In the genomic region with DNA sequence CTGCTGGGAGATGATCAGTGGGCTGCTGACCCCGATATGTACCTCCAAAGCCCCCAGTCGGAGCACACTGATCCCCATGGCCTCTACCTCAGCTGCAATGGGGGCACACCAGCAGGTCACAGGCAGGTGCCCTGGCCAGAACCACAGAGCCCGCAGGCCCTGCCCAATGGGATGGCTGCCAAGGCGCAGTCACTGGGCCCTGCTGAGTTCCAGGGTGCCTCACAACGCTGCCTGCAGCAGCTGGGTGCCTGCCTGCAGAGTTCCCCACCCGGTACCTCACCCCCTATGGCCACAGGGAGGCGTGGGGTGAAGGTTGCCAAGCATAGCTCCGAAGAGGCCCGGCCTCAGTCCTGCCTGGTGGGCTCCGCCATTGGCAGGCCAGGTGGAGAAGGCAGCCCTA, we compare ENCODE assay signal across 26 mouse cellular contexts. TPM values are rescaled to one million over a fixed set of nuclear protein-coding genes. Genes with fewer than 3 reads are reported as not detected.
DNase-seq lines count a peak whose midpoint lies in the region; ATAC-seq lines count a peak whose summit lies in the region.
"Had no signal": no experiment of that assay in that cellular context is flagged by ENCODE, and none has a peak within 500 bp of the region (broad histone marks: within the 10 kb centered on the region; RNA-seq: fewer than 3 reads in every experiment).

No protein-coding gene starts in this region.

- H3K4me2 ChIP-seq in midbrain, embryonic 14.5 days (ENCODE audit: low read length): no peak overlapping the region
- H3K4me2 ChIP-seq: heart, embryonic 13.5 days; hindbrain, embryonic 15.5 days; limb, embryonic 15.5 days; midbrain, embryonic 12.5 days; neural tube, embryonic 12.5 days had no signal

- H3K27me3 ChIP-seq in midbrain, embryonic 10.5 days (ENCODE audit: low read depth, poor library complexity, severe bottlenecking): peaks cover 55% of the 10 kb centered on the region
- H3K27me3 ChIP-seq in midbrain, embryonic 14.5 days (ENCODE audit: control insufficient read depth, insufficient read depth, low read length): no peaks in the 10 kb centered on the region

- WGBS in midbrain, embryonic 10.5 days: 77% methylated on average over 10 of the region's 10 CpGs
- WGBS in midbrain, embryonic 14.5 days: 81% methylated on average over 10 of the region's 10 CpGs

- no peak overlapping the region for H3K9ac ChIP-seq in midbrain, embryonic 14.5 days (replicated peaks; ENCODE audit: low read length)
- H3K9ac ChIP-seq: forebrain, postnatal 0 days; heart, embryonic 13.5 days; hindbrain, embryonic 15.5 days; limb, embryonic 15.5 days; midbrain, embryonic 12.5 days; neural tube, embryonic 12.5 days had no signal

- 0 out of 2 replicates have a peak overlapping the region, but pooled peaks have one; percentile 42 for H3K27ac ChIP-seq in midbrain, embryonic 10.5 days (replicated peaks)
- H3K27ac ChIP-seq in midbrain, embryonic 14.5 days (replicated peaks; ENCODE audit: low read depth, low read length): no peak overlapping the region
- H3K27ac ChIP-seq: forebrain, embryonic 10.5 days; heart, embryonic 13.5 days; hindbrain, embryonic 15.5 days; left cerebral cortex, adult 2 months; limb, embryonic 15.5 days; macrophage; midbrain, embryonic 12.5 days; neural tube, embryonic 12.5 days had no signal

- ATAC-seq in midbrain, embryonic 14.5 days (ENCODE audit: low FRiP score, low TSS enrichment): no peak
- ATAC-seq in megakaryocyte progenitor cell, adult 5-6 weeks (replicated peaks; ENCODE audit: poor library complexity): peak; percentile 52
- ATAC-seq in erythroblast, adult 5-6 weeks (replicated peaks; ENCODE audit: low FRiP score, poor library complexity, severe bottlenecking): no peak
- ATAC-seq: forebrain, postnatal 0 days had no signal

- no peaks in the 10 kb centered on the region for H3K9me3 ChIP-seq in midbrain, embryonic 10.5 days (replicated peaks)
- no peaks in the 10 kb centered on the region for H3K9me3 ChIP-seq in midbrain, embryonic 14.5 days (ENCODE audit: control insufficient read depth, low read length)
- H3K9me3 ChIP-seq: forebrain, embryonic 10.5 days; heart, embryonic 13.5 days; hindbrain, embryonic 15.5 days; limb, embryonic 15.5 days; midbrain, embryonic 12.5 days; neural tube, embryonic 12.5 days had no signal

- H3K36me3 ChIP-seq in midbrain, embryonic 10.5 days: no peaks in the 10 kb centered on the region
- H3K36me3 ChIP-seq in midbrain, embryonic 14.5 days (ENCODE audit: control insufficient read depth, insufficient read depth, low read length): peaks cover 5% of the 10 kb centered on the region; the same call in 1 of the 2 replicates
- H3K36me3 ChIP-seq: forebrain, embryonic 10.5 days; heart, embryonic 13.5 days; limb, embryonic 15.5 days; midbrain, embryonic 12.5 days; neural tube, embryonic 12.5 days had no signal

- no peak overlapping the region for H3K4me3 ChIP-seq in midbrain, embryonic 10.5 days
- no peak overlapping the region for H3K4me3 ChIP-seq in midbrain, embryonic 14.5 days (replicated peaks; ENCODE audit: low read depth, low read length)
- H3K4me3 ChIP-seq: forebrain, embryonic 10.5 days; heart, embryonic 13.5 days; hindbrain, embryonic 15.5 days; left cerebral cortex, adult 2 months; limb, embryonic 15.5 days; midbrain, embryonic 12.5 days; neural tube, embryonic 12.5 days had no signal

- H3K4me1 ChIP-seq in midbrain, embryonic 10.5 days: no peaks in the 10 kb centered on the region
- no peaks in the 10 kb centered on the region for H3K4me1 ChIP-seq in midbrain, embryonic 14.5 days (ENCODE audit: control insufficient read depth, insufficient read depth, low read length)
- H3K4me1 ChIP-seq: forebrain, embryonic 10.5 days; hindbrain, embryonic 15.5 days; limb, embryonic 15.5 days; midbrain, embryonic 12.5 days; neural tube, embryonic 12.5 days had no signal

- DNase-seq in heart, postnatal 4 days: peak; percentile 40
- DNase-seq in heart, postnatal 25 days (ENCODE audit: low spot score): no peak
- DNase-seq in midbrain, embryonic 10.5 days (ENCODE audit: low spot score): no peak
- DNase-seq in midbrain, embryonic 14.5 days: no peak
- peak; percentile 43 for DNase-seq in kidney, adult 9 months
- DNase-seq in MN1 (ENCODE audit: low spot score): no peak
- DNase-seq: cerebellum, adult 8-10 months; cerebellum, postnatal 36 days; embryo, embryonic 11 days; forebrain, postnatal 0 days; gastrocnemius, postnatal 14 days; heart, adult 18-20 months; heart, postnatal 36 days; layer of hippocampus, adult 9-11 months; left cerebral cortex, postnatal 4 days; thymus, postnatal 25 days had no signal

- intact Hi-C loops in heart, postnatal 25 days (cut with DNase I): no loop called here

RNA-seq across cellular contexts. Expression of gene Ankrd63, which starts 13.9 kb away (rescaled TPM):
- total RNA-seq in heart, postnatal 4 days (2021): 1 to 10 TPM; 1.3 to 1.4 TPM
- total RNA-seq in heart, postnatal 25 days (2021): 1 to 10 TPM; 1.8 to 3.0 TPM
- not detected in 2 replicates for polyA plus RNA-seq in midbrain, embryonic 10.5 days (2016; fragmentation: Nextera tagmentation; extraction: Ambion mirVana)
- polyA plus RNA-seq in midbrain, embryonic 14.5 days (2014; fragmentation: Nextera tagmentation; extraction: Ambion mirVana): not detected in 2 replicates
- total RNA-seq in megakaryocyte progenitor cell, adult 5-6 weeks (2015): 0.61 and 0.89 TPM in 2 replicates
- 0.33 and 0.84 TPM in 2 replicates for total RNA-seq in megakaryocyte progenitor cell, adult 5-6 weeks (2017)
- total RNA-seq in erythroblast, adult 5-6 weeks (2015; ENCODE audit: low replicate concordance): 0.19 TPM in 1 of 2 replicates, not detected in the other
- total RNA-seq in erythroblast, adult 5-6 weeks (2017; ENCODE audit: low replicate concordance): 0.14 TPM in 1 of 2 replicates, not detected in the other
- total RNA-seq: gastrocnemius, postnatal 14 days had no signal
- polyA plus RNA-seq: forebrain, embryonic 10.5 days; macrophage; midbrain, embryonic 12.5 days; neural tube, embryonic 12.5 days had no signal

RNA-seq across cellular contexts. Expression of gene Pak6, which starts 26.8 kb away (rescaled TPM):
- total RNA-seq in heart, postnatal 4 days (2021): 10 to 100 TPM; 14.0 to 14.2 TPM
- total RNA-seq in heart, postnatal 25 days (2021): 1 to 10 TPM; 6.4 to 9.9 TPM
- 0.26 and 0.99 TPM in 2 replicates for polyA plus RNA-seq in midbrain, embryonic 10.5 days (2016; fragmentation: Nextera tagmentation; extraction: Ambion mirVana)
- polyA plus RNA-seq in midbrain, embryonic 14.5 days (2014; fragmentation: Nextera tagmentation; extraction: Ambion mirVana): 32.4 and 38.4 TPM in 2 replicates
- 0.07 and 0.17 TPM in 2 replicates for total RNA-seq in megakaryocyte progenitor cell, adult 5-6 weeks (2015)
- 0.21 and 0.61 TPM in 2 replicates for total RNA-seq in megakaryocyte progenitor cell, adult 5-6 weeks (2017)
- not detected in 2 replicates for total RNA-seq in erythroblast, adult 5-6 weeks (2015; ENCODE audit: low replicate concordance)
- total RNA-seq in erythroblast, adult 5-6 weeks (2017; ENCODE audit: low replicate concordance): 0.77 TPM in 1 of 2 replicates, not detected in the other
- polyA plus RNA-seq: macrophage had no signal

RNA-seq across cellular contexts. Expression of gene Plcb2, which starts 38.4 kb away (rescaled TPM):
- total RNA-seq in heart, postnatal 4 days (2021): 1 to 10 TPM; 1.3 to 1.7 TPM
- total RNA-seq in heart, postnatal 25 days (2021): 1 to 10 TPM; 1.9 to 2.8 TPM
- 0.09 and 0.34 TPM in 2 replicates for polyA plus RNA-seq in midbrain, embryonic 10.5 days (2016; fragmentation: Nextera tagmentation; extraction: Ambion mirVana)
- polyA plus RNA-seq in midbrain, embryonic 14.5 days (2014; fragmentation: Nextera tagmentation; extraction: Ambion mirVana): 0.40 and 0.74 TPM in 2 replicates
- total RNA-seq in megakaryocyte progenitor cell, adult 5-6 weeks (2015): 71.2 and 80.9 TPM in 2 replicates
- total RNA-seq in megakaryocyte progenitor cell, adult 5-6 weeks (2017): 61.1 and 70.4 TPM in 2 replicates
- total RNA-seq in erythroblast, adult 5-6 weeks (2015; ENCODE audit: low replicate concordance): 30.7 and 38.9 TPM in 2 replicates
- total RNA-seq in erythroblast, adult 5-6 weeks (2017; ENCODE audit: low replicate concordance): 13.7 and 17.6 TPM in 2 replicates

RNA-seq across cellular contexts. Expression of gene Inafm2, which starts 55.7 kb away (rescaled TPM):
- total RNA-seq in heart, postnatal 4 days (2021): 10 to 100 TPM; 33.9 to 34.9 TPM
- 10 to 100 TPM; 26.7 to 32.4 TPM for total RNA-seq in heart, postnatal 25 days (2021)
- 24.2 and 24.6 TPM in 2 replicates for polyA plus RNA-seq in midbrain, embryonic 10.5 days (2016; fragmentation: Nextera tagmentation; extraction: Ambion mirVana)
- 25.2 and 30.8 TPM in 2 replicates for polyA plus RNA-seq in midbrain, embryonic 14.5 days (2014; fragmentation: Nextera tagmentation; extraction: Ambion mirVana)
- 27.9 and 29.6 TPM in 2 replicates for total RNA-seq in megakaryocyte progenitor cell, adult 5-6 weeks (2015)
- total RNA-seq in megakaryocyte progenitor cell, adult 5-6 weeks (2017): 17.9 and 20.3 TPM in 2 replicates
- 6.5 and 10.4 TPM in 2 replicates for total RNA-seq in erythroblast, adult 5-6 weeks (2015; ENCODE audit: low replicate concordance)
- total RNA-seq in erythroblast, adult 5-6 weeks (2017; ENCODE audit: low replicate concordance): 3.5 and 4.6 TPM in 2 replicates

Comparison
In these comparisons a context has a peak if more than half of its experiments do, and no peak if none do; other contexts are left out.
1. DNase-seq: peak in heart, postnatal 4 days (single experiment) and kidney, adult 9 months (single experiment); none in heart, postnatal 25 days (single experiment), midbrain, embryonic 10.5 days (single experiment), midbrain, embryonic 14.5 days (single experiment) and MN1 (single experiment).
2. RNA of gene Pak6, which starts 26.8 kb away (total RNA-seq): 14.0 to 14.2 TPM in heart, postnatal 4 days and 6.4 to 9.9 TPM in heart, postnatal 25 days; 0.77 TPM in erythroblast, adult 5-6 weeks and 0.07 to 0.61 TPM in megakaryocyte progenitor cell, adult 5-6 weeks; every median in the first group is over 4 times any median in the second.